Mouse (Mus musculus) hindbrain, embryonic 14.5 days (tissue): Measurements from ENCODE around the gene Dnajb14. TPM values are rescaled to one million over a fixed set of nuclear protein-coding genes. Genes with fewer than 3 reads are reported as not detected.
A peak's percentile ranks its signal among the peaks of the same experiment; 100 is the strongest.

ENCODE experiments used
- ATAC-seq: fragments of 200-750 bp; cut with Nextera tagmentation; 2 replicates; pipeline ENCODE4 v1.8.0; 2017; ENCODE audit warnings: moderate number of reproducible peaks, mild to moderate bottlenecking, moderate TSS enrichment, moderate library complexity; ENCODE audit not compliant: low FRiP score
- DNase-seq: peaks from one replicate; pipeline ENCODE4 v3.0.0-alpha.2; 2015; ENCODE audit warnings: low spot score
- H3K27ac ChIP-seq: fragments of 300-500 bp; sonication (generic); 2 replicates; pipeline ENCODE4 v1.5.1; 2014; ENCODE audit warnings: mild to moderate bottlenecking, moderate library complexity
- H3K27me3 ChIP-seq: fragments of 300-500 bp; sonication (generic); 2 replicates; pipeline ENCODE4 v1.6.1; 2014; ENCODE audit warnings: mild to moderate bottlenecking, low read length, mixed read lengths; ENCODE audit not compliant: control insufficient read depth, insufficient read depth
- H3K36me3 ChIP-seq: fragments of 300-500 bp; sonication (generic); replicated peaks from 2 replicates; pipeline ENCODE4 v1.6.1; 2014; ENCODE audit not compliant: control insufficient read depth, insufficient read depth
- H3K4me1 ChIP-seq: fragments of 300-500 bp; sonication (generic); replicated peaks from 2 replicates; pipeline ENCODE4 v1.6.1; 2014; ENCODE audit warnings: antibody characterized with exemption, low read length, mixed read lengths; ENCODE audit not compliant: control insufficient read depth, insufficient read depth
- H3K4me2 ChIP-seq: fragments of 300-500 bp; sonication (generic); replicated peaks from 2 replicates; pipeline ENCODE4 v1.6.1; 2014; ENCODE audit warnings: mild to moderate bottlenecking, moderate library complexity
- H3K4me3 ChIP-seq: fragments of 300-500 bp; sonication (generic); replicated peaks from 2 replicates; pipeline ENCODE4 v1.5.1; 2014; ENCODE audit warnings: mild to moderate bottlenecking, low read length
- H3K9ac ChIP-seq: fragments of 300-500 bp; sonication (generic); 2 replicates; pipeline ENCODE4 v1.6.1; 2014
- H3K9me3 ChIP-seq: fragments of 300-500 bp; sonication (generic); 2 replicates; pipeline ENCODE4 v1.6.1; 2016; ENCODE audit warnings: low read length; ENCODE audit not compliant: control insufficient read depth
- WGBS: fragments of 180-500 bp; shearing (Covaris S2); extraction: QIAGEN DNeasy Blood & Tissue Kit; methylation state at CpG from one replicate; pipeline ENCODE4 v1.1.7; 2014; 5-methylcytosine and 5-hydroxymethylcytosine counted together
- polyA plus RNA-seq: library from polyadenylated mRNA; unstranded; fragments of >200 nt; fragmentation: Nextera tagmentation; extraction: Ambion mirVana; gene quantifications from 2 replicates; pipeline ENCODE4 v1.2.1, GENCODE M21; 2014

Dnajb14 gene
- polyA plus RNA-seq, 1 experiment from 2014 or later = 19.8 TPM

DNA sequence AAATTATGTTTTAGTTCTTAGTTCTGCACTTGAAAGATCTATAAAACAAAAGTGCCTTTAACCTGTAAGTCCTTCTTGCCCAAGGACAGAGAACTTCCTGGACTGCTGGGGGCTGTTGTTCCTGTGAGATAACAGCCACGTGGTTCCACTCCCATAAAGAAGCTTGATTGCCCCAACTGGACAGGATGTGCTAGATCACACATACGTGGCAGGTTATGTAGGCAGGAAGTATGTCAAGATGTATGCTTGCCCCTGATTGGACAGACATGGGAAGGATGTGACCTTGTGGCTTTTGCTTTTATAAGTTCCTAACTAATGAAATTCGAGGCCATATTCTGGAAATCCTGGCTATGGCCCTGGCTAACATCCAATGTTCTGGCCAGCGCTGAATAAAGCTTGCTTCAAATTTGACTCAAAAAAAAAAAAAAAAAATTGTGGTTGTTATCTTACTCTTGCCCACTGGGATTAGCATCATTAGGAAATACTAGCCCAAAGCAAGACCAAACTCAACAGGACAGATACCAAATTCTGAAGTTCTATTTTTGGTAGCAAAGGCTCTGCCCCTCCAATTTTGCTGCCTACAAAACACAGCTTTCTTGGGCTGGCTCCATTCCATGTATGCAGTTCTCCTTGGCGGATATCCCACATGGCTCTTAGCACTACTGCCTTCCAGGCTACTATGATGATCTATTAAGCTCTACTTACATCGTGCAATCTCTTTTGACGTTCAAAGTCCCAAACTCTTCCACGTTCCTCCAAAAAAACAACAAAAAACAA is 6.9 kb upstream of the Dnajb14 start:
- Histone ChIP-seq H3K4me3 (no peak overlapping the region), H3K9ac (no peak overlapping the region), H3K27ac (no peak overlapping the region), H3K36me3 (no peaks in the 10 kb centered on the region), H3K4me2 (no peak overlapping the region), H3K9me3 (no peaks in the 10 kb centered on the region), H3K4me1 (peaks cover 10% of the 10 kb centered on the region; the same call in 1 of the 2 replicates), H3K27me3 (no peaks in the 10 kb centered on the region)
- DNase-seq (no peak), ATAC-seq (no peak)
- WGBS = 83% methylated on average over 8 of the region's 8 CpGs

- peaks cover 6% of the 10 kb centered on the region for H3K36me3 ChIP-seq
- ATAC-seq = no peak
- WGBS = 85% methylated on average over 4 of the region's 4 CpGs
- peaks cover 6% of the 10 kb centered on the region for H3K4me1 ChIP-seq
- H3K4me2 ChIP-seq = no peak overlapping the region
- no peak overlapping the region for H3K4me3 ChIP-seq
- no peak overlapping the region for H3K9ac ChIP-seq
- H3K9me3 ChIP-seq = no peaks in the 10 kb centered on the region
- no peak overlapping the region for H3K27ac ChIP-seq
- no peak for DNase-seq
- H3K27me3 ChIP-seq = no peaks in the 10 kb centered on the region
Measured at GRCm38 (mm10) chr3:137861436-137861835, 6.0 kb upstream of the Dnajb14 start.

GRCm38 (mm10) chr3:137862600-137862999 is 4.9 kb upstream of the Dnajb14 start:
- H3K4me1 ChIP-seq = peaks cover 12% of the 10 kb centered on the region
- no peaks in the 10 kb centered on the region for H3K9me3 ChIP-seq
- H3K9ac ChIP-seq = no peak overlapping the region
- H3K36me3 ChIP-seq = peaks cover 6% of the 10 kb centered on the region
- no peaks in the 10 kb centered on the region for H3K27me3 ChIP-seq
- H3K4me3 ChIP-seq = no peak overlapping the region
- no peak overlapping the region for H3K4me2 ChIP-seq
- DNase-seq (no peak), ATAC-seq (no peak)
- no peak overlapping the region for H3K27ac ChIP-seq
- 95% methylated on average over 3 of the region's 3 CpGs for WGBS

GRCm38 (mm10) chr3:137863330-137864123 is 3.9 kb upstream of the Dnajb14 start:
- 35% methylated on average over 22 of the region's 22 CpGs for WGBS
- Histone ChIP-seq H3K27ac (peak overlapping the region; percentile 87), H3K9ac (peak overlapping the region; percentile 63), H3K9me3 (no peaks in the 10 kb centered on the region), H3K4me1 (peaks cover 16% of the 10 kb centered on the region), H3K36me3 (peaks cover 6% of the 10 kb centered on the region), H3K27me3 (no peaks in the 10 kb centered on the region), H3K4me3 (peak overlapping the region; percentile 87), H3K4me2 (peak overlapping the region; percentile 63)
- DNase-seq (no peak), ATAC-seq (no peak; the same call in 1 of the 2 replicates)

- H3K4me3 ChIP-seq = peak within 1 kb of the TSS; percentile 87
- WGBS = under 1% methylated on average over 97 of the region's 115 CpGs
- peaks cover 6% of the 10 kb centered on the region for H3K36me3 ChIP-seq
- H3K27ac ChIP-seq = peak within 1 kb of the TSS; percentile 96
- DNase-seq (peak; percentile 98), ATAC-seq (peak; percentile 97)
- no peaks in the 10 kb centered on the region for H3K27me3 ChIP-seq
- peak within 1 kb of the TSS; percentile 92 for H3K9ac ChIP-seq
- no peaks in the 10 kb centered on the region for H3K9me3 ChIP-seq
- peaks cover 22% of the 10 kb centered on the region for H3K4me1 ChIP-seq
- peak within 1 kb of the TSS; percentile 63 for H3K4me2 ChIP-seq
Measured at GRCm38 (mm10) chr3:137864124-137864987, 3.1 kb upstream of the Dnajb14 start, which contains the start of gene H2afz. Gene H2afz (plus strand): TSS chr3:137864487.

GRCm38 (mm10) chr3:137864988-137865982 is 2.2 kb upstream of the Dnajb14 start:
- H3K27me3 ChIP-seq = no peaks in the 10 kb centered on the region
- peak; percentile 47 for ATAC-seq
- peak overlapping the region; percentile 55 for H3K4me2 ChIP-seq
- DNase-seq = peak; percentile 95
- under 1% methylated on average over 68 of the region's 74 CpGs for WGBS
- H3K4me1 ChIP-seq = peaks cover 24% of the 10 kb centered on the region
- no peaks in the 10 kb centered on the region for H3K9me3 ChIP-seq
- peak overlapping the region; percentile 96 for H3K27ac ChIP-seq
- H3K9ac ChIP-seq = peak overlapping the region; percentile 92
- peak overlapping the region; percentile 87 for H3K4me3 ChIP-seq
- H3K36me3 ChIP-seq = peaks cover 6% of the 10 kb centered on the region

- peak; percentile 28 for DNase-seq
Measured at GRCm38 (mm10) chr3:137867133-137867436, 390 bp upstream of the Dnajb14 start.

More at GRCm38 (mm10) chr3:137867133-137867436, 390 bp upstream of the Dnajb14 start:
- H3K4me1 ChIP-seq = peaks cover 24% of the 10 kb centered on the region
- 0% methylated on average over 2 of the region's 2 CpGs for WGBS
- peaks cover 6% of the 10 kb centered on the region for H3K36me3 ChIP-seq
- peak overlapping the region; percentile 98 for H3K9ac ChIP-seq
- H3K27ac ChIP-seq = peak overlapping the region; percentile 97
- no peak for ATAC-seq
- no peaks in the 10 kb centered on the region for H3K27me3 ChIP-seq
- no peaks in the 10 kb centered on the region for H3K9me3 ChIP-seq
- peak overlapping the region; percentile 86 for H3K4me2 ChIP-seq
- H3K4me3 ChIP-seq = peak overlapping the region; percentile 90
